Mouse (Mus musculus) thymus, adult 2 months (tissue): ENCODE measurements at regions not wholly inside any gene's neighbourhood (a gene's known extent, or its start where the extent isn't known, plus 50 kb on each side); places are given as distances from the start of the nearest gene placed in this dataset.

Experiments used
- CTCF ChIP-seq: fragments of 200-500 bp; IDR thresholded peaks from 2 replicates; pipeline ENCODE4 v1.5.1; 2012; ENCODE audit warnings: mild to moderate bottlenecking, control low read depth, low read length, moderate library complexity, borderline replicate concordance; ENCODE audit not compliant: control insufficient read depth, poor library complexity, insufficient read depth; ENCODE audit errors: extremely low read depth
- POLR2A ChIP-seq: fragments of 200-500 bp; IDR thresholded peaks from 2 replicates; pipeline ENCODE4 v1.6.1; 2012; ENCODE audit warnings: mild to moderate bottlenecking, low read length, control low read depth, moderate library complexity; ENCODE audit not compliant: control insufficient read depth, poor library complexity, insufficient read depth; ENCODE audit errors: extremely low read depth

- TF ChIP-seq CTCF, result no peak
- TF ChIP-seq POLR2A, result no peak
Observed at GRCm38 (mm10) chr7:111856977-111857376, 77.2 kb upstream of the Galnt18 start.
